In genomic region chr5:107866127-107867126, GRCm38 (mm10) we compare ENCODE assay signal across 11 mouse cellular contexts. TPM values are rescaled to one million over a fixed set of nuclear protein-coding genes. Genes with fewer than 3 reads are reported as not detected.
A peak's percentile ranks its signal among the peaks of the same experiment; 100 is the strongest.
DNase-seq lines count a peak whose midpoint lies in the region; ATAC-seq and TF ChIP-seq lines count a peak whose summit lies in the region.
"Had no signal": no experiment of that assay in that cellular context is flagged by ENCODE, and none has a peak within 500 bp of the region (broad histone marks: within the 10 kb centered on the region; RNA-seq: fewer than 3 reads in every experiment).

No protein-coding gene starts in this region.

- H3K27ac ChIP-seq in liver, postnatal 0 days (ENCODE audit: low read depth): peak overlapping the region; percentile 72
- H3K27ac ChIP-seq in thymus, adult 2 months (ENCODE audit: control insufficient read depth, insufficient read depth, low read length): no peak overlapping the region
- H3K27ac ChIP-seq: hindbrain, embryonic 15.5 days had no signal

- DNase-seq in heart, adult 11 months: peak; percentile 97
- DNase-seq in heart, postnatal 4 days: no peak
- DNase-seq in A20 (ENCODE audit: low read depth, low spot score): peak; percentile 58
- DNase-seq in fat pad, adult 2 months (ENCODE audit: extremely low read depth, low read depth, low spot score): peak; percentile 66
- DNase-seq in liver, postnatal 0 days: peak; percentile 45
- DNase-seq in layer of hippocampus, postnatal 25 days (ENCODE audit: extremely low spot score in 1 of 2, low spot score in 1 of 2): no peak
- no peak for DNase-seq in left cerebral cortex, postnatal 10 days (ENCODE audit: extremely low spot score in 1 of 2, low spot score in 2 of 2)
- DNase-seq in thymus, adult 2 months: no peak
- DNase-seq: cerebellum, adult 9-10 months; thymus, postnatal 14 days had no signal

- H3K9me3 ChIP-seq in liver, postnatal 0 days (ENCODE audit: low read length): no peaks in the 10 kb centered on the region
- H3K9me3 ChIP-seq: hindbrain, embryonic 15.5 days had no signal

- TF ChIP-seq EP300 in liver, postnatal 0 days (IDR thresholded peaks at IDR 0.05; ENCODE audit: low read depth): peak; percentile 74

- WGBS in liver, postnatal 0 days (ENCODE audit: insufficient replicate concordance): 16% methylated on average over 2 of the region's 2 CpGs
- WGBS in thymus, adult 2 months: 49% methylated on average over 2 of the region's 2 CpGs

- H3K27me3 ChIP-seq in liver, postnatal 0 days (ENCODE audit: insufficient read depth, low read length): no peaks in the 10 kb centered on the region
- no peaks in the 10 kb centered on the region for H3K27me3 ChIP-seq in thymus, adult 2 months (ENCODE audit: control insufficient read depth, insufficient read depth, low read length)
- H3K27me3 ChIP-seq: hindbrain, embryonic 15.5 days had no signal

- peaks cover 39% of the 10 kb centered on the region for H3K4me1 ChIP-seq in liver, postnatal 0 days (ENCODE audit: insufficient read depth)
- H3K4me1 ChIP-seq in thymus, adult 2 months (replicated peaks; ENCODE audit: control insufficient read depth, insufficient read depth, low read length): peaks cover 4% of the 10 kb centered on the region; the same call in 1 of the 2 replicates

- ATAC-seq in liver, postnatal 0 days: no peak

- no peak for TF ChIP-seq CTCF in liver, postnatal 0 days (IDR thresholded peaks at IDR 0.05; ENCODE audit: low read depth)
- TF ChIP-seq CTCF in thymus, adult 2 months (IDR thresholded peaks at IDR 0.05; ENCODE audit: borderline replicate concordance, control insufficient read depth, extremely low read depth, insufficient read depth, low read length, poor library complexity): no peak

- H3K4me3 ChIP-seq in liver, postnatal 0 days (ENCODE audit: low read depth, low read length): peak overlapping the region; percentile 83
- H3K4me3 ChIP-seq in thymus, adult 2 months (ENCODE audit: control insufficient read depth, insufficient read depth, low read length): no peak overlapping the region
- H3K4me3 ChIP-seq: hindbrain, embryonic 15.5 days had no signal

- H3K4me2 ChIP-seq in liver, postnatal 0 days (ENCODE audit: low read depth, low read length): peak overlapping the region; percentile 95

- intact Hi-C loops in left cerebral cortex, postnatal 10 days (cut with DNase I): no loop called here

- H3K36me3 ChIP-seq in liver, postnatal 0 days (replicated peaks; ENCODE audit: insufficient read depth, low read length): peaks cover 3% of the 10 kb centered on the region; the same call in 1 of the 2 replicates
- no peaks in the 10 kb centered on the region for H3K36me3 ChIP-seq in thymus, adult 2 months (ENCODE audit: control insufficient read depth, insufficient read depth, low read length)
- H3K36me3 ChIP-seq: hindbrain, embryonic 15.5 days had no signal

- H3K9ac ChIP-seq in liver, postnatal 0 days (replicated peaks): peak overlapping the region; percentile 23
- H3K9ac ChIP-seq: hindbrain, embryonic 15.5 days had no signal

- TF ChIP-seq POLR2A in thymus, adult 2 months (IDR thresholded peaks at IDR 0.05; ENCODE audit: control insufficient read depth, extremely low read depth, insufficient read depth, low read length, poor library complexity): no peak

RNA-seq across cellular contexts. Expression of gene Evi5, which starts 8.5 kb away (rescaled TPM):
- total RNA-seq in heart, postnatal 4 days (2021): 10 to 100 TPM; 42.9 to 48.2 TPM
- 68.4 and 73.5 TPM in 2 replicates for polyA plus RNA-seq in liver, postnatal 0 days (2015; fragmentation: Nextera tagmentation; extraction: Ambion mirVana)
- total RNA-seq in layer of hippocampus, postnatal 25 days (2021): 10 to 100 TPM; 58.8 to 65.1 TPM
- total RNA-seq in left cerebral cortex, postnatal 10 days (2021): 10 to 100 TPM; 67.0 to 72.2 TPM
- polyA plus RNA-seq in thymus, adult 2 months (2012; rRNA removed): 2.5 and 5.9 TPM in 2 replicates

RNA-seq across cellular contexts. Expression of gene Rpl5, which starts 33.9 kb away (rescaled TPM):
- 10 to 100 TPM; 65.4 to 65.5 TPM for total RNA-seq in heart, postnatal 4 days (2021)
- 20.2 TPM in 2 replicates for polyA plus RNA-seq in liver, postnatal 0 days (2015; fragmentation: Nextera tagmentation; extraction: Ambion mirVana)
- 10 to 100 TPM; 70.5 to 74.2 TPM for total RNA-seq in layer of hippocampus, postnatal 25 days (2021)
- 100 to 1,000 TPM; 109 to 116 TPM for total RNA-seq in left cerebral cortex, postnatal 10 days (2021)
- polyA plus RNA-seq in thymus, adult 2 months (2012; rRNA removed): 33.7 and 55.8 TPM in 2 replicates

RNA-seq across cellular contexts. Expression of gene Ube2d2b, which starts 36.5 kb away (rescaled TPM):
- not detected for total RNA-seq in heart, postnatal 4 days (2021)
- 0.19 and 0.20 TPM in 2 replicates for polyA plus RNA-seq in liver, postnatal 0 days (2015; fragmentation: Nextera tagmentation; extraction: Ambion mirVana)
- not detected for total RNA-seq in layer of hippocampus, postnatal 25 days (2021)
- not detected for total RNA-seq in left cerebral cortex, postnatal 10 days (2021)
- 0.11 TPM in 1 of 2 replicates, not detected in the other for polyA plus RNA-seq in thymus, adult 2 months (2012; rRNA removed)

Comparison
In these comparisons a context has a peak if more than half of its experiments do, and no peak if none do; other contexts are left out.
1. DNase-seq: peak in heart, adult 11 months (single experiment), A20 (single experiment), fat pad, adult 2 months (single experiment) and liver, postnatal 0 days (single experiment); none in heart, postnatal 4 days (single experiment), layer of hippocampus, postnatal 25 days (0 of 2), left cerebral cortex, postnatal 10 days (0 of 2) and thymus, adult 2 months (single experiment).